ENCODE assay signal across 10 mouse cellular contexts in the genomic region with DNA sequence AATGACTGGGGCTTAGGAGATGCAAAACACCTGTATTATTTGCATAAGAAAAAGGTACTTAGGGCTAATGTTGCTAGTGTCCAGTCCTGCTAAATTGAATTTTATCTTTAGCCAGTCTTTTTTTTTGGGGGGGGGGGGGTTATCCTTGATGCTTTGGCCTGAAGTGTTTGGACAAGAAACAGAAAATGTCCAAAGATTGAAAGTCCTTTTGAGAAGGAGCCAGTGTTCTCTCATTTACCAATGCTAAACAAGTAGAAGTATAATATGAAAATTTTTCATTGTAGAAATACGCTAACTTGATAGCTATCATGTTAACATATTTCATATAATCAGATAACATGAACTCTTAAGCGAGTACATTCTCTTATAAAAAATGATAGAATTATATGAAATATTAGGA.
DNase-seq lines count a peak whose midpoint lies in the region; ATAC-seq and TF ChIP-seq lines count a peak whose summit lies in the region.
"Had no signal": no experiment of that assay in that cellular context is flagged by ENCODE, and none has a peak within 500 bp of the region (broad histone marks: within the 10 kb centered on the region; RNA-seq: fewer than 3 reads in every experiment).

No protein-coding gene starts in this region.

- no peak for TF ChIP-seq POLR2A in kidney, adult 2 months (IDR thresholded peaks at IDR 0.05; ENCODE audit: low read depth, low read length)
- TF ChIP-seq POLR2A in cerebellum, adult 2 months (IDR thresholded peaks at IDR 0.05; ENCODE audit: borderline replicate concordance, insufficient read depth, low read length), result no peak

- ATAC-seq in hindbrain, embryonic 15.5 days (ENCODE audit: low FRiP score, low read depth), result no peak
- ATAC-seq in midbrain, embryonic 12.5 days (ENCODE audit: low FRiP score, low read depth), result no peak

- no peaks in the 10 kb centered on the region for H3K9me3 ChIP-seq in hindbrain, embryonic 15.5 days
- no peaks in the 10 kb centered on the region for H3K9me3 ChIP-seq in midbrain, embryonic 12.5 days

- H3K27ac ChIP-seq in kidney, adult 2 months (ENCODE audit: insufficient read depth, low read depth, low read length), result 0 out of 2 replicates have a peak overlapping the region, but pooled peaks have one; percentile 16
- no peak overlapping the region for H3K27ac ChIP-seq in brown adipose tissue, adult 24 weeks (replicated peaks; ENCODE audit: low read depth, low read length)
- H3K27ac ChIP-seq in hindbrain, embryonic 15.5 days (replicated peaks), result no peak overlapping the region
- H3K27ac ChIP-seq in midbrain, embryonic 12.5 days (replicated peaks), result no peak overlapping the region
- no peak overlapping the region for H3K27ac ChIP-seq in cerebellum, adult 2 months (ENCODE audit: insufficient read depth, low read length)

- no peaks in the 10 kb centered on the region for H3K36me3 ChIP-seq in kidney, adult 2 months (ENCODE audit: control insufficient read depth, insufficient read depth, low read length)
- no peaks in the 10 kb centered on the region for H3K36me3 ChIP-seq in hindbrain, embryonic 15.5 days
- H3K36me3 ChIP-seq in midbrain, embryonic 12.5 days, result peaks cover 5% of the 10 kb centered on the region

- DNase-seq in kidney, adult 2 months, result no peak
- DNase-seq in kidney, postnatal 25 days, result no peak
- DNase-seq in gastrocnemius, adult 8-10 months (ENCODE audit: low spot score in 2 of 2), result no peak
- DNase-seq in cerebellum, adult 2 months, result no peak
- no peak for DNase-seq in layer of hippocampus, adult 11-12 months (ENCODE audit: low spot score)
- DNase-seq: cerebellum, adult 8-10 months; retina, postnatal 1 day had no signal

- peaks cover 12% of the 10 kb centered on the region for H3K4me1 ChIP-seq in kidney, adult 2 months (ENCODE audit: control insufficient read depth, insufficient read depth, low read length)
- H3K4me1 ChIP-seq in brown adipose tissue, adult 24 weeks (ENCODE audit: control insufficient read depth, insufficient read depth, insufficient read length, low read length), result peaks cover 2% of the 10 kb centered on the region
- H3K4me1 ChIP-seq in hindbrain, embryonic 15.5 days (replicated peaks), result peaks cover 34% of the 10 kb centered on the region
- H3K4me1 ChIP-seq in midbrain, embryonic 12.5 days, result peaks cover 22% of the 10 kb centered on the region
- peaks cover 10% of the 10 kb centered on the region for H3K4me1 ChIP-seq in cerebellum, adult 2 months (ENCODE audit: control insufficient read depth, insufficient read depth, low read length)

- no peak overlapping the region for H3K9ac ChIP-seq in hindbrain, embryonic 15.5 days
- no peak overlapping the region for H3K9ac ChIP-seq in midbrain, embryonic 12.5 days (replicated peaks)

- TF ChIP-seq CTCF in kidney, adult 2 months (conservative IDR thresholded peaks at IDR 0.05; ENCODE audit: insufficient read depth, insufficient read length, low read depth, low read length), result no peak
- no peak for TF ChIP-seq CTCF in cerebellum, adult 2 months (IDR thresholded peaks at IDR 0.05; ENCODE audit: borderline replicate concordance, insufficient read depth, low read depth, low read length)

- peak overlapping the region; percentile 65 for H3K4me2 ChIP-seq in hindbrain, embryonic 15.5 days
- peak overlapping the region; percentile 61 for H3K4me2 ChIP-seq in midbrain, embryonic 12.5 days (replicated peaks)

- no peak overlapping the region; the same call in 1 of the 2 replicates for H3K4me3 ChIP-seq in kidney, adult 2 months (ENCODE audit: insufficient read depth, low read depth, low read length)
- H3K4me3 ChIP-seq in brown adipose tissue, adult 24 weeks (ENCODE audit: insufficient read depth, low read depth, low read length), result peak overlapping the region; percentile 7; the same call in 1 of the 2 replicates
- peak overlapping the region; percentile 49 for H3K4me3 ChIP-seq in hindbrain, embryonic 15.5 days
- peak overlapping the region; percentile 14; the same call in 1 of the 2 replicates for H3K4me3 ChIP-seq in midbrain, embryonic 12.5 days
- H3K4me3 ChIP-seq in cerebellum, adult 2 months (replicated peaks; ENCODE audit: insufficient read depth, low read depth, low read length), result no peak overlapping the region

- no peaks in the 10 kb centered on the region for H3K27me3 ChIP-seq in kidney, adult 2 months (replicated peaks; ENCODE audit: control insufficient read depth, insufficient read depth, low read length)
- H3K27me3 ChIP-seq in hindbrain, embryonic 15.5 days, result no peaks in the 10 kb centered on the region
- H3K27me3 ChIP-seq in midbrain, embryonic 12.5 days, result no peaks in the 10 kb centered on the region
- H3K27me3 ChIP-seq in cerebellum, adult 2 months (ENCODE audit: control insufficient read depth, insufficient read depth, low read length), result no peaks in the 10 kb centered on the region

- WGBS in kidney, adult 2 months, result 69% methylated on average over 2 of the region's 2 CpGs
- 91% methylated on average over 2 of the region's 2 CpGs for WGBS in hindbrain, embryonic 15.5 days
- 84% methylated on average over 2 of the region's 2 CpGs for WGBS in midbrain, embryonic 12.5 days
- 58% methylated on average over 2 of the region's 2 CpGs for WGBS in cerebellum, adult 2 months

Comparison
In these comparisons a context has a peak if more than half of its experiments do, and no peak if none do; other contexts are left out.
1. H3K4me3 ChIP-seq: peak in brown adipose tissue, adult 24 weeks (single experiment), hindbrain, embryonic 15.5 days (single experiment) and midbrain, embryonic 12.5 days (single experiment); none in kidney, adult 2 months (single experiment) and cerebellum, adult 2 months (single experiment).